Mouse (Mus musculus) frontal cortex, postnatal 10 days (tissue): Measurements from ENCODE around the gene Car5a.

Experiments used
- DNase-seq, 2 experiments: peaks; one replicate each; pipeline ENCODE4 v3.0.0; 2022; ENCODE audit warnings: low spot score in 2 of 2, mixed read lengths in 1 of 2

Gene Car5a

DNA sequence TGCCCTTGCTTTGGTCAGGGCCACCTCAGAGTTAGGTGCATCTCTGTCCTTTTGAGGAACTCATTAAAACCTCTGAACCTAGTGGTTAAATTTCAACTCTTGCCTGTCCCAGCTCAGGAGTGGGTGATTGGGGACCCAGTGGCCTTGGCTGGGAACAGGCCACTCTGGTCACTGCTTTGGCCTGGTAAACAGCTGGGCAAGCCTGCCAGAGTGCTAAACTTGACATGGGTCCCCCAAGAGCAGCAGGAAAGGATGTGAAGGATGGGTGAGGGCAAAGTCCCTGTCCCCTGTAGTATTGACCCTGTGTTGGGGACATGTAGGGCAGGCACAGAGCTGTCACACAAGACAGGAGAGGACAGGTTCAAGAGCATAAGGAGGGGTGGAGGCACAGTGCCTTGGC, at the start of gene Car5a:
Gene Car5a (minus strand): TSS at position 74 of the 400 bp plus-strand sequence.
- no peak for DNase-seq

DNA sequence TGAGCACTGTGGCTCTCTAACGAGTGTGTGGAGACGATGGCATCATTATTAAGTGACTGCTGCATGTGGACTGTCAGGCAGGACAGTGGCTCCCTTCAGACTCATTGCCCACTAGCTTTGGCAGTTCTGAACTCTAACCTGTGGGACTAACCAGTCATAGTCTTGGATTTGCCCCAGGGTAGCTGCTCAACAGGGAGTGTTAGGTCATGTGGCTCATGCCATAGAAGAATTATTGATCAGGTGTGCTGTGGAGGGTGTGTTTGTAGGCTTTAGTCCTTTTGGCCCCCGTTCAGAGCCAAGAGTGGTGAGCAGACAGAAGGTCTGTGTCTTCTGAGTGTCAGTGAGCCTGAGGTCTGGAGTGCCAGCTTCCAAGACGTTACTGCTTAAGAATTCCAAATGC, 48.2 kb upstream of the Car5a start:
- no peak for DNase-seq

- no peak for DNase-seq
Measured at GRCm38 (mm10) chr8:121991611-121992010, 46.9 kb upstream of the Car5a start.

GRCm38 (mm10) chr8:121990506-121991255, 46.0 kb upstream of the Car5a start:
- DNase-seq = no peak

- DNase-seq = no peak
Measured at GRCm38 (mm10) chr8:121987892-121988291, 43.2 kb upstream of the Car5a start.

DNA sequence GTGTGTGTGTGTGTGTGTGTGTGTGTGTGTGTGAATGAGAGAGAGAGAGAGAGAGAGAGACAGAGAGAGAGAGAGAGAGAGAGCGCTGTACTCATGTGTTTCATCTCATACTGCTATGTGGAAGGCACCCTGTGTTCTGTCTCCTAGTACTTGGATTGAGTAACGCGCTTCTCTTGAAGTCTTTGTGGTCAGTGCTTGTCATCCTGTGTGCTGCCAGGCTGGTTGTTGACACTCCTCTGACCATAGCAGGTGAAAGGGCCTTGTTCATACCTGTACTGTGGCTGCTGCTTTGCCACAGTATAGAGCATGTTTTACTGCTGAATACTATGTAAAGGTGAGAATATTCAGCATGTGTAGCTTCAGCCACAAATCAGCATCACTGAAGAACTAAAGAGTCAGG, 41.0 kb upstream of the Car5a start:
- no peak for DNase-seq

GRCm38 (mm10) chr8:121981520-121981895, 36.8 kb upstream of the Car5a start:
- peak in 1 of 2 experiments; percentile 41 for DNase-seq

- DNase-seq = no peak
Measured at GRCm38 (mm10) chr8:121980792-121981519, 36.3 kb upstream of the Car5a start.

- DNase-seq = no peak
Measured at GRCm38 (mm10) chr8:121978670-121979069, 34.0 kb upstream of the Car5a start.

- peak in 1 of 2 experiments; percentile 34 for DNase-seq
Measured at GRCm38 (mm10) chr8:121977819-121978590, 33.3 kb upstream of the Car5a start.

DNA sequence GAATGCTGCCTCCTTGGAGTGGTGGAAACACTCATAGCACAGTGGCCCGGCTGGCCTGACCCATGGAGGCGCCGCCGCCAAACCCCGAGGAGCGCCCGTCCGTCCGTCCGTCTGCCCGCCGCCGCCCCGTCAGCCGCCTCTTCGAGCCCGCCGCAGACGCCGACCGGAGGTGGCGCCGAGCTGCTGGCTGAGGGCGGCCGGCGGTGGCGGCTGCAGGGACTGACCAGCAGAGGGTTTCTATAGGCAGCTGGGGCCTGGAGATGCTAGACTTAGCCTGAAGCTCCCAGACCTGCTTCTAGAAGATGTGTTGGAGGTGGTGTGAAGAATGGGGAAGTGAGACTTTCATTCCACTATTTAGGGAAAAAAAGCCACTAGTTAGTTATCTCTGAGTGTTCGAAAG, 29.2 kb upstream of the Car5a start:
- DNase-seq = no peak

GRCm38 (mm10) chr8:121971488-121972058, 26.9 kb upstream of the Car5a start:
- DNase-seq = no peak

- no peak for DNase-seq
Measured at GRCm38 (mm10) chr8:121970225-121970624, 25.5 kb upstream of the Car5a start.

DNA sequence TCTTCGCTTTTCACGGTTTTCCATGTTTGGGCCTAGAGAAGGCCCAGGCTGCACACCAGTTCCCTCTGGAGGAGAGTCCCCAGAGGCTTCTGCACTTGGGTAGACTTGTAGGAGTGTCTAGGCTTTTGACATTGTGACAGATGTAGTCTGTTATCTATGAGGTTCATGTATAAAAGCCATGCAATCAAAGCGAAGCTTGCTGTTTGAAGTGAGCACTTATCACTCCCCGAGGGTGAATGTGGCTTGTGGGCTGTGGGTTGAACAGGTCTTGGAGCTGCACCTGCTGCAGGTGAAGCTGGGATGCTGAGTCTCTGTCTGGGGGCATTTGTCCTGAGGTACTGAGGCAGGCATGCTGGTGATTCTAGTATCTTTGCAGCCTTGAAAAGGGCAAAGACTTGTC, 23.8 kb upstream of the Car5a start:
- DNase-seq = no peak

DNA sequence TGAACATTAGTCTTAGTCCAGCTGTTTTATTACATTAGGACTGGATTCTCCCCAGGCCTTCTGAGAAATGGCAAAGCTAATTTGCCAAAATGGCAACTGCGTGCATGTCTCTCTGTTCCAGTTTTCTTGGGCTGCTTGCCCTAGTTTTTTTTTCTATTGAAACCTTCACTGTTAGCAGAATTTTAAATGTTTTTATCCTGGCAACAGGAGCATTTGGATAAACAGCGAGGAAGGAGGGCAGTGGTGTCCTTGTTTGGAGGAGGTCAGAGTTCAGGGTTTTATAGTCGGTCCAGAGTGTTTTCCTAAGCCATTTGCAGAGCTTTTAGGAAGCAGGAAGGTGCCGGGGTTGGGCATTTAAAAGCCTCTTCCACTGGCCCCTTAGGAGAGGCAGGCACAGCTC, 23.3 kb upstream of the Car5a start:
- DNase-seq = no peak

DNA sequence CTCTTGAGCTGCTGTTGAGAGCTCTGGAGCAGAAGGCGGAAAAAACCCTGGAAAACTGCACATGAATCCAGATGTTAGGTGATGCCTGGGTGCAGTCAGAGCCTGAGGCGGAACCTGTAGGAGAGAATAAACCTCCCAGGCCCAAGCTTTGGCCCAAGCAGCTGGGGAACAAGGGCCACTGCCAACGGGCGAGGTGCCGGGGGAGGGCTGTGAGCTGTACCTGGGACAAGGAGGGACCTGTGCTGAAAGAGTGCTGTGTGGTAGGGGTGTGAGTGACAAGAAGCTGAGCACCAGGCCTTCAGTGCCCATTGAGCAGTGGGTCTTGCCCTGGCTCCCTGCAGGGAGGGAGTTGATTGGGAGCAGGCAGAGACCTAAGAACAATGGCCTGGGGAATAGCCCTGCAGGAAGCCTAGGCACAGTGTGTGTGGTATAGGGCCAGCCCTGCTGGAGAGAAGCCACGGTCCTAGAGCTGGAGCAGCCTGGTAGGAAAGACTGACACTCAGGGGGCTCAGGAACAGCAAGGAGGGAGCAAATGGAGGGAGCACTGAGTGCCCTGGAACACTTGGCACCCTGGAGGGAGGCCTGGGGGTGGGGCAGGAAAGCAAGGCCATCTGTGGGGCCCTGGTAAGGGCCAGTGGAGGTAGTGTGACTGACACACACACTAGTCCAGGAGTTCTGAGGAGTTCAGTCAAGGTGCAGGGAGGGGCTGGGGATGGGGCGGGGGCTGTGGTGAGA, 22.2 kb upstream of the Car5a start:
- DNase-seq = no peak

DNA sequence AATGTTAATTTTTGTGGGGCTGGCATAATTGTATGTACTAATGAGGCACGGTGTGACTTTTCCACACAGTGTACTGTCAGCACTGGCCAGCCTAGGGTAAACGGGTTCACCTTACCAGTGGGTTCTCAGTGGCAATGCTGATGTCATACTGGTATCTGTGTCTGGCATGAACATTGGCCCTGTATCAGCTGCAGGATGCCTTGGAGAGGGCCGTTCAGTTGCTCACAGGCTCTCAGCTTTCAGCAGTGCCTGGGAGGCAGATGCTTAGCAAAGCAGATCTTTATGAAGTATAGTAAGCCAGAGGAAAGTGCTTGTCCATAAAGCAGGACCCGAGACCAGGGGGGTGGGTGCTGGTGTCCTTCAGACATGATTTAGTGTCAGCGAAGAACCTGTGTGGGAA, 21.4 kb upstream of the Car5a start:
- DNase-seq = no peak

DNA sequence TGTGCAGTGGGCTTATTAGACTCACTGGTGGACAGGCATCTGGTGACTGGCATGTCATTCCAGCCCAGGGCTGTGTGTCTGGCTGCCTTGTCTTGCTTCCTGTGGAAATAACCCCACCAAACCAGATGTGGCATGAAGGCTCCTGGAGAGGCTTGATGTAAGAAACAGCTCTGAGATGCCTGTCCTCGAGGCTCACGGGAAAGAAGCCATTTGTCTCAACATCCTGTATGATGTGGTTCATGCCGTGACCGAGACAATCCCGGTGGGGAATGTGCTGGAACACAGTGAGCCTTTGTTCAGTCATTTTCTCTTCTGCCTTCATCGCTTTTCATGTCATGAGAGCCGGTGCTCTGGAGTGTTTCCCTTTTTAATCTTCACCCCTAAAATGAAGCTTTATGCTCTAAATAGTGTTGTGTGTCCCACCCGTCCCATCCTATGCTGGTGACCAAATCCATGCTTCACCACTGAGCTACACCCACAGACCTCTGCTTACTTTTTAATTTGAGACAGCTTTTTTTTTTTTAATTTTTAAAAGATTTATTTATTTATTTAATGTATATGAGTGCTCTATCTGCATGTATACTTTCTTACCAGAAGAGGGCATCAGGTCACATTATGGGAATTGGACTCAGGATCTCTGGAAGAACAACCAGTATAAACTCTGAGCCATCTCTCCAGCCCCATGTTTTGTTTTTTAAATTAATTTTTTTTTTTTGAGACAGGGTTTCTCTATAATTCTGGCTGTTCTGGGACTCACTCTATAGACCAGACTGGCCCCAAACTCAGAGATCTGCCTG, 20.2 kb upstream of the Car5a start:
- no peak for DNase-seq

- no peak for DNase-seq
Measured at GRCm38 (mm10) chr8:121962892-121963291, 18.2 kb upstream of the Car5a start.

DNA sequence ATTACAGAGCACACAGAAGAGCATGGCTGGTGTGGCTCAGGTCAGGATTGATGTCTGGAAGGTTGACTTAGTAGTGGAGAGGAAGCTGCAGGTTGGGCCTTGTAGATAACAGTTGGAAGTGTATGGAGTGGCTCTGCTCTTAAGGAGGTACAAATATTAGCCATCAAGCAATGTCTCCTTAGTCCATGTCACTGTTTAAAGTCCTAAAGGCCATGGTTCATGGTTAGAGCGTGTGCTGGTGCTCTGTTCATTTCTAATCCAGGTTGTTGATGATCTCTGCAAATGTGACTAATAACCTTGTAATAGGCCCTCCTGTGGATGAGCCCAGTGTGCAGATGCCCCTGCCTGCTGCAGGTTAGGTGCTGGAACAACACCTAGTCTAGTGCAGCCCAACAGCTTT, 13.7 kb upstream of the Car5a start:
- no peak for DNase-seq
